Mouse (Mus musculus): ENCODE measurements around the gene Gm266.

Gm266 gene

DNA sequence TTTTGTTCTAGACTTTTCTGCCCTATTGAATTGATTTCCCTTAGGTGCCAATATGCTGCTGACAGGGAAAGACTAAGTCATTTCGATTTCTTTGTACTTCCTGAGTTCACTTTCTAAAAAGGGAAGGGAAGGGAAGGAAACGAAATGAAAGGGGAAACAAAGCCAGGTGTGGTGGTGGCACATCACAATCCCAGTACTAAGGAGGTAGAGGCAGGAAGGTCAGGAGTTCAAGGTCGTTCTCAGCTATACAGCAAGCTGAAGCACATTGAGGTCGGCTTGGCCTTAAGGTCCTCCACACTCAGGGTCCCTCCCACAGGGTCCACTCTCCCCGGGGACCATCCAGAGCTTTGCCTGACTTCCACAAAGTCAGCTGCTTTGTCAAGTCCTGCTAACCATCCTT lies 17.9 kb upstream of the Gm266 start:
- in situ Hi-C loops (cut with MboI, MseI), result loop anchor here (10.0 kb wide), 1 partner anchor 369 kb away; no protein-coding TSS in a partner anchor

DNA sequence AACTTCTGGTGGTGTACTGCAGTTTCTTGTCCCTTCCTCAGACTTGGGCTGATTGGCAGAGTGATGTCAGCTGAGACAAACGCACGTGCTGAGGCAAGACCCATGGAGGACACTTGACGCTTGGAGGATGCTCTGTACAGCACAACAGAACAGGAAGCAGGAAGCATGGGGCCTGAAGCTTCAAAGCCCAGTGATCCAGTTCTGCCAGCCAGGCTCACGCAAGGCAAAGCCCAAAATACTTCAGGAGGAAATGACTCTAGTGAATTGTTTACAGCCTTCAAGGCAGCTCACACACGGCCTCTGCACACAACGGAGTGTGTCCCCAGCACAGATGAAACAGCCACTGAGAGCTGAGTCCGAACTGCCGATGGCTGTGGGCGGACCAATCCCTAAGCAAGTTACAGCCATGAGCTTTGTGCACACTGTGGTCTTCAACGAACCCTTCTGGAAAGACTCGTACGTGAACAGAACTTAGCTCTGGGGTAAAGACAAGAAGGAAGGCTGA lies 17.5 kb upstream of the Gm266 start:
- in situ Hi-C loops (cut with MboI, MseI), result loop anchor here (10.0 kb wide), 1 partner anchor 368 kb away; no protein-coding TSS in a partner anchor

DNA sequence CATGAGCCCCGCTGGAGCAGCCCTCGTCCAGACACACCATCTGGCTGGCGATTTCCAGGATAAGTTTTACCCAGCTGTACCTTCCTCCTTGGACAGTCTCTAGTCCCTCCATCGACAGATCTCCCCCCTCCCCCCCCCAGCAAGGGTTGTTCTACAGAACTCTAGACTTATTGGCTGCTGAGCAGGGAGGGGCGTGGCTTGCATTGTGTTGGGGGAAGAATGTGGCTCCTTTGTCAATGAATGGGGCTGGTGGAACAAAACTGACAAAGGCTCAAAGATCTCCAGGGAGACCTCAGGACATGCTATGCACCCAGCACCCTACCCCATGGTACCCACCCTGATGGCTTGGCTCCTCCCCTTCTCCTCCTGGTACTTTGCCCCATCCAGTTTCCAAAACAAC lies 15.1 kb upstream of the Gm266 start:
- in situ Hi-C loops (cut with MboI, MseI), result loop anchor here (10.0 kb wide), 1 partner anchor 366 kb away; no protein-coding TSS in a partner anchor

DNA sequence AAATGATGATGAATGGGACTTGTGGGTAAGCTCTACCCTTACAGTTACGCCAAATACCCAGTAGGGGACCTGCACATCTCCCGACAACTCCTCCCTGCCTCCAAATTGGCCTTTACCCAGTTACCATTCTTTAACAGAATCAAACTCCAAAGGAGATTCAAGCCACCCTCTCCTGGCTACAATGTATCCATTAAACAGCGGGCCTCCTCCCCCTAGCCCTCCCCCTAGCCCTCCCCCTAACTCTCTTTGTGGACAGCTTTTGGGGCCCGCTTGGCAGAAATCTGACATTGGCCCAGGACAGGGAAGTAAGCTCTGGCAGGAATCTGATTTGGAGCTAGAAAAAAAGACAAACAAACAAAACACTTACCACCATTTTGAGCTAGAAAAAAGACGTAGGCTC lies 14.0 kb upstream of the Gm266 start:
- in situ Hi-C loops (cut with MboI, MseI), result loop anchor here (10.0 kb wide), 1 partner anchor 365 kb away; no protein-coding TSS in a partner anchor

DNA sequence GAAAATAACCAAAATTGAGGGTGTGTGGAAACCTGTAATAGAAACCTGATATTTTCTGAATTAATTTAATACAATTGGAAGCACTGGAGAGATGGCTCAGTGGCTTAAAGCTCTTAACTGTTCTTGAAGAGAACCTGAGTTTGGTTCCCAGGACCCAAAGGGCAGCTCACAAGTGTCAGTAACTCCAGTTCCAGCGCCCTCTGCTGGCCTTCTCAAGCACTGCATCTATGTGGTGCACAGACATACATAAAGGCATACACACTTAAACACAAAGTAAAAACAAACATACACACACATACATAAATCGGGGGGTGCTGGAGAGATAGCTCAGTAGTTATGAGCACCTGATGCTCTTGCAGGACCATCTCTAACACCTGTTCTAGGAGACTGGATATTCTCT lies 11.5 kb upstream of the Gm266 start:
- in situ Hi-C loops (cut with MboI, MseI), result no loop called here

DNA sequence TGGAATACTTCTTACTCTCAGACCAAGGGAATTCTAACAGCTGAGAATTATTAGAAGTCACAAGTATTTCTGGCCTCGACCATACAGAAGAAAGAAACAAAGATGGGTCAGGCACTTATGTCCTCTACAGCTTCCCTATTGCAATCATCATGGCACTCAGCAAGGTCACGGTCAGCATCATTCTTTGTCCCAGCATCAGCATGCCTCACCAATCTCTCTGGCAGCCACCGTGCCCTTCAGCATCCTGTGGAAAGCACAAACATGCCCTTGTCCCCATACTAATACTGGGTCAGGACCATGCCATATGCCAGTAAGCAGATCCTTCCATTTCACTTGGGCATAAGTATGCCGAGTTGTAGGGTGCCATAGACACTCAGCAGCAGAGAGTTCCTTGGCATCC lies 9.3 kb upstream of the Gm266 start:
- in situ Hi-C loops (cut with MboI, MseI), result no loop called here

DNA sequence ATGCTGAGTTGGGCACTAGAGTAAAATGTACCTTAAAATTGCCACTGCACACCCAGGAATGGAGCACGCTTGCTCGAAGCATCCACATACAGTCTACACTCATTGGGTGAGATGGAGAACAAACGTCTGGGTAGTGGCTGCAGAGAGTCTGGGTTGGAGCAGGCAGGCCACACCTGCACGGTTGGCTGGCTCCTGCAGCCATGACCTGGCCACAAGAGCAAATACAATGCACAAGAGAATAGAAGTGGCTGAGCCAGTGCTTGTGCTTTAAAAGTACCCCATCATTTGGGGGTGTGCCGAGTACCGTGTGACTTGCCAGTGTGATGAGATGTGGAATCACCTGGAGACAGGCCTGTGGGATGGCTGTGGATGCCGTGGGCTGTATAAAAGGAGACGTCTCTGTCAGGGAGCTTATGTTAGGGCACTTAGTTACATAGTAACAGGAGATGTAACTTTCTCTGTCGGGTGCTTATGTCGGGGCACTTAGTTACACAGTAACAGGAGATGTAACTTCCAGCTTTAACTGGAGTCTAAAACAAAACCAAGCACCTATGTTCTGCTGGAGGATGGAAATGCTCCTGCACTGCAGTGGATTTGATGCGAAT lies 3.7 kb upstream of the Gm266 start:
- in situ Hi-C loops (cut with MboI, MseI), result no loop called here

DNA sequence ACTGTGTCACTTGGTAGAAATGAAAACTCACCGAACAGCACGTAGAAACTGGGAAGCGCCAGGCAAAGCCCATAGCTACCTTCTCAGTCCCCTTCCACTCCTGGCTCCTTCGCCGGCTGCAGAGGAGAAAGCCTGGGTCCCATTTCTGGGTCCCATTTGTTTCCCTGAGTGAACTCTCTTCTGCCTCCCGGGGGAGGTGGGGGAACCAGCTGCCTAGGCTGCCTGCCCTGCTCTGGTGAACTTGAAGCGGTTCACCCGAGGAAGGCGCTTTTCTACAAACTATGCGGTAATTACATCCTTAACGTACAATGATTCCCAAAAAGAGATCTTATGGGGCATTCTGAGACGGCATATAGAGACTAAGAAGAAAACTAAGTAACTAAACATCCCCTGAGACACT lies 832 bp upstream of the Gm266 start:
- in situ Hi-C loops (cut with MboI, MseI), result no loop called here

DNA sequence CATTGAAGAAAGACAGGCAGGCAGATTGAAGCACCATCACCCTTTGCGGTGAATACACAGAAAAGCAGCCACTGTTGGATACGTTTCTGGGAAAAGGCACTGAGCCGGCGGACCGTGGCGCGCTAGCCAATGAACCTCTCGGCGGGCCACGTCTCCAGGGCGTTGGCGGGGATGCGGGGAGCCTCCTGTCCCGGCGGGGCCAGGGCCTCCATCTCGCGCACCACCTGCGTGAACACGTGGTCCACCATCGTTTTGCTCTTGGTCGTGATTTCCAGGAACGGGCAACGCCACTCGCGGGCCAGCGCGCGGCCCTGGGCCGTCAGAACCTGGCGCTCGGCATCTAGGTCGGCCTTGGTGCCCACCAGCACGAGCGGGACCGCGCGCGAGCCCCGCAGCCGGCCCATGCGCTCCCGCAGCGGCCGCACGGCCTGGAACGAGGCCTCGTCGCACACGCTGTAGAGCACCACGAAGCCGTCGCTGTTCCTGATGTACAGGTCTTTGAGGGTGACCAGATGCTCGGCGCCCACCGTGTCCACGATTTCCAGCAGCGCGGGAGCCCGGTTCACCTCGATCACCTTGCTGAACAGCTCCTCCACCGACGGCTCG lies 474 bp downstream of the Gm266 start:
- in situ Hi-C loops (cut with MboI, MseI), result no loop called here

DNA sequence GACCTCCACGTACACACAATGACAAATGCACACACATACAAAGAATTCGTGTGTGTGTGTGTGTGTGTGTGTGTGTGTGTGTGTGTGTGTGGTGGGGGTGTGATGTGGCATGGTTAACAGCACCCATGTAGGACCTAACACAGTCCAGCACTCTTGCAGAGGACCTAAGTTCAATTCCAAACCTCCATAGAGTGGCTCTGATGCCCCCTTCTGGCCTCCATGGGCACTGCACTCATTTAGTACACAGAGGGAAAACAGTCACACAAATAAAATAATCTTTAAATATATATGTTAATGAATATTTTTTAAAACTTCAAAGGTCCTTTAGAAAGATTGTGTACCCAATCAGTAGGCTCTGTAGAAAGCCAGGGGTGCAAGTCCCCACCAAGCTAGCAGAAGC lies 5.7 kb downstream of the Gm266 start:
- in situ Hi-C loops (cut with MboI, MseI), result no loop called here

DNA sequence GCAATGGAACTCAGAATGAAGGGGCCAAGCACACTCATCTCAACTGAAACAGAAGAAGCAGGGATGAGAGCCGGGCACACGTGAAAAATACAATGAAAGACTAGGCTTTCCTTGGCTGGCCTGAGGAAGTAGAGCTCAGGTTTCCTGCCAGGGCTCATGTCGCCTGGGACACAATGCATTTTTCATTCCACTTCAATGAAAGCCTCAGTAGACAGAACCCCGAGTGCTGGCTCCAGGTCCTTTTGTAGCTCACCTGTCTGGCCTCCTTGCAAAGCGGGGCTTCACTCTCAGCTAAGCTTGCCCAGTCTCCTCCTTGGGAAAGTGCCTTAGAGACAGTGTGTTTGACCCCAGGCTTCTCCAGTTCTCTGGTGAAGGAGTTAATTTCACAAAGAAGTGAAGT lies 6.7 kb downstream of the Gm266 start:
- in situ Hi-C loops (cut with MboI, MseI), result no loop called here

DNA sequence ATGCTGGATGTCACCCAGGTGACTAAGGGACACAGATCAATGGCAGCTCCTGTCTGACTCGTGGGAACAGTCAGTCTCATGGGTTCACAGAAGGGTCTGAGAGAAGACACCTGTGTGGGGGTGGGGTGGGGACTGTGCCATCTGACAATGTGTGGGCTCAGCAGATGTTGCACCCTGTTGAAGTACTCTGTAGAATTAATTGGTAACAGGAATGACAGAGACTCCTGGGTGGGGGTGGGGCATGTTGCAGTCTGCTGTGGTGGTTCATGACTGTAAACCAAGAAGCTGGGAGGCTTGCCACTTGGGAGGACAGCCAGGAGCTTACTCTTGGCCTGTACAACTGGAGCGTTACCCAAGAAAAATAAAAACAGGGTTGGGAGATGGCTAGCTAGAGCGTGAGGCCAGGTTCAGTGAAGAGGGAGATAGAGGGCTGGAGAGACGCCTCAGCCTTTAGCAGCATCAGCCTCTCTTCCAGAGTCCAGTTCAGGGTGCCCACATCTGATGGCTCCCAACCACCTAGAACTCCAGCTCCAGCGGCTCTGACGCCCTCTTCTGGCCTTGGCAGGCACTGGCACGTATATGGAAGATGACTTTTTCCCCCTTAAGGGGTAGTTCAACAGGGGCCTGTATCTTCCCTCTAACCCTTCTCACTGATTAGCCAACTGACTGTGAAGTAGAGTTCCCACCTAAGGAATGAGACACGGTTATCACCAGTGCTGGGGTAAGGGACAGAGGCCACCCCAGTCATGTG lies 10.6 kb downstream of the Gm266 start:
- in situ Hi-C loops (cut with MboI, MseI), result no loop called here

DNA sequence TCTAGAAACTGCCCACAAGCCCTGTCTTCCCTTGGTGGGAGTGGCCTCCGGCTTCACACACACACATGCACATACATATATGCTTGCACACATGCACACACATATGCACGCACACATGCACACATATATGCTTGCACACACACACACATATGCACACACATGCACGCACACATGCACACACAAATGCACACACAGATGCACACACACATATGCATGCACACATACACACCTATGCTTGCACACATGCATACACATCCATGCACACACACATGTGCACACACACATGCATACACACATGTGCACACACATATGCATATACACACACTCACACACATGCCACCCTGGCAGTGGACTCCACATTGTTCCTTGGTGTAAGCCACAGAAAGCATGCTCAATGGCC lies 11.2 kb downstream of the Gm266 start:
- in situ Hi-C loops (cut with MboI, MseI), result no loop called here

DNA sequence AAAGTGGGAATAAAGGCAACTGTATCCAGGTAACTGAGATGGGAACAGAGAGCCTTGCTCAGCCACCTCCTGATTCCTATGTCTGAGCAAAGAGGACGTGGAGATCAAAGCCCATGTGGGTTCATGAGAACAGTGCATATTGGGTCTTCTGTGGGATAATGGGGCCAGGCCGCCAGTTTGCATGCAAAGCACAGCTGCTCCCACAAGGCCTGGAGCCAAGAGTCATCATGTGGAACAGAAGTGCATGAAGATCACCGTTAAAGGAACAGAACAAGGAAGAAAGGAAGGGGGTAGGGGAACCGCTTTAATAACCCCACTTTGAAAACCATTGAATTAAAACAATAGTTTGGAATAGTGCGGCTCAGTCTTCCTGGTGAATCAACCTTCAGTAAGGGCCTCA lies 12.7 kb downstream of the Gm266 start:
- in situ Hi-C loops (cut with MboI, MseI), result no loop called here

DNA sequence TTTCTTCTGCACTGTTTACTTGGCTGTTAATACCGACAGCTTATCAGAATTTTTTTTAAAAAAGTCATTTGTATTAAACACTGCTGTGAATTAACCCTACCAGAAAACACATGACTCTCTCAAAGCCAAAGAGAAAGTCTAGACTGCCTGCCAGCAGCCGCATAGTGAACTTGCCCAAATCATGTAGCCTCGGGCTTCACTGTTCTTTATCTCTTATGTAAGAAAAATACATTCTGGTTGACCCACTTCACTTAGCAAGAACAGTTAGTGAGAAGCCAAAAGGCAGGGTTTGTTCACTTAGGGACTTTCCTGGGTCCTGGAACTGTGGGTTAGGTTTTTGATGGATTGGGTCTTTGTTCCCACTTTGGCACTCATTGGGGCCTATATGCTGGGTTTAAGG lies 13.9 kb downstream of the Gm266 start:
- in situ Hi-C loops (cut with MboI, MseI), result no loop called here

DNA sequence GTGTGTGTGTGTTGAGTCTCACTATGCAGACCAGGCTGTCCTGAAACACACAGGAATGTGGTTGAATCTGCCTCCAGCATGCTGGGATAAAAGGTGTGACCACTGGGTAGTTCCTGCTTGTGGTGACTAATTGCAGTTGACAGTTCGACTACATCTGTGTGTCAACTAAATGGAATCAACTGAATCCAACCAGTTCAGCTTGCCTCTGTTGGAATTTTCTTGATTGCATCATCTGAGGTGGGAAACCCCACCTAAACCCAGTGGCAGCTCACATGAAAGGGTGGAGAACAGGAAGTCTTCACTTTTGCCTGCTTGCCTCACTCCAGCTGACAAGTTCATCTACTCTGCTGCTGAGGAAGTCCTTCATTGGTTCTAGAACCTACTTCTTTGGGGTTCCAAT lies 14.5 kb downstream of the Gm266 start:
- in situ Hi-C loops (cut with MboI, MseI), result no loop called here

DNA sequence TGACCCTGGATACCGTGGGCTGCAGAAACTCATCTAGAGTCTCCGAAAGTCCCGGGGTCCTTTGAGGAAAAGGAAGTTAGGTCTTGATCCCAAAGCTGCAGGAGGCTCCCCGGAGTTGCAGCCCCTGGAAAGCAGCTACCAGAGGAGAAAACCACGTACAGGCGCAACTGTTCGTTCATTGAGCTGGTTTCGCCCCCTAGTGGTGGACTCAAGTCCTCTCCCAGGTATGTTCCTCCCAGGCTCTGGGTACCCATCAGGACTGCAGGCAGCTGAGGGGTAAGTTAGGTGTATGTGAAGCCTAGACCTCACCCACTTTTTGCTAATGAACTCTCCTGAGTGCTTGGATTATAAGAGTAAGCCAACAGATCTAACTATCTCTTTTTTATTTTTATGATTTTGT lies 16.1 kb downstream of the Gm266 start:
- in situ Hi-C loops (cut with MboI, MseI), result no loop called here

DNA sequence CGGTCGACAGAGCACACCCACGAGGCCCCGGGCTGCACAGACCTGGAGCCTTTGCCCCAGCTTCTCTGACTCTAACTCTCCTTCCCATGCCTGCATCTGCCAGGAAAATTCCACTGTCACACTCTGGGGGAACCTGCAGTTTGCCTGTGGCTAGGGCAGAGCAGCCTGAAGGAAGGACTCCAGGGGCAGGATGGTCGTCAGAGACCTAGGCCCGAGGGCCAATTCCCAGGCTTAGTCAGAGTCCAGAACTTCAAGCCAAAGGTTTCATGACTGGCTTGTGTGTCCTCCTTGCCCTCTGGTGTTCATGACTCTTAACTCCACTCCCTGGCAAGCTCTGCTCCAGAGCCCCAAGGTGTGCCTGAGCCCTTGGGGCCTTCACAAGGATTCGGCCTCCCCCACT lies 17.4 kb downstream of the Gm266 start:
- in situ Hi-C loops (cut with MboI, MseI), result no loop called here

DNA sequence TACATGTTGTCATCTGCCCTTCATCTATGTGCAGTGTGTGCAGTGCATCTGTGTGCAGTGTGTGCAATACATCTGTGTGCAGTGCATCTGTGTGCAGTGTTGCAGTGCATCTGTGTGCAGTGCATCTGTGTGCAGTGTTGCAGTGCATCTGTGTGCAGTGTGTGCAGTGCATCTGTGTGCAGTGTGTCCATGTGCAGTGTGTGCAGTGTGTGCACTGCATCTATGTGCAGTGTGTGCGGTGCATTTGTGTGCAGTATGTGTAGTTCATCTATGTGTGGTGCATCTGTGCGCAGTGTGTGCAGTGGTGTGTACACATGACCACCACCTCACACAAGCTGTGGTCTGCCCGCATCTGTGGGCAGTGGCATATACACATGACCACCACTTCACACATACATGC lies 19.3 kb downstream of the Gm266 start:
- in situ Hi-C loops (cut with MboI, MseI), result no loop called here

DNA sequence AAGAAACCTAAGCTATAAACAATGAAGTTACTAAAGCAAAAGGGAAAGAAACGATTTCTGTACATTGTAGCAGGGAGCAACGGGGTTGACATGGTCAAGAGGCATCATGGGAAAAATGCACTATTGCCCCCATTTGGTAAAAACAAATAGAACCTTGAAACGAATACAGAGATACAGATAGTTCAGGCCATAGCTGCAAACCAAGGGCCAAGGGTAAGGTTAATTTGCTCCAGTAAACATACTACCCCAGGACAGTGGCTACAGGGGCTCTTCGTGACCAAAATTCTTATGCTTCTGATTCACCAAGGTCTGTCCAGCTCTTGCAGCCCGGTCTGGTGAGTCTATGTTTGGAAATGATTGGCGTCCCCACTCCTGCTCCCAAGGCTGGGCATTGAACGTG lies 22.1 kb downstream of the Gm266 start:
- in situ Hi-C loops (cut with MboI, MseI), result no loop called here

DNA sequence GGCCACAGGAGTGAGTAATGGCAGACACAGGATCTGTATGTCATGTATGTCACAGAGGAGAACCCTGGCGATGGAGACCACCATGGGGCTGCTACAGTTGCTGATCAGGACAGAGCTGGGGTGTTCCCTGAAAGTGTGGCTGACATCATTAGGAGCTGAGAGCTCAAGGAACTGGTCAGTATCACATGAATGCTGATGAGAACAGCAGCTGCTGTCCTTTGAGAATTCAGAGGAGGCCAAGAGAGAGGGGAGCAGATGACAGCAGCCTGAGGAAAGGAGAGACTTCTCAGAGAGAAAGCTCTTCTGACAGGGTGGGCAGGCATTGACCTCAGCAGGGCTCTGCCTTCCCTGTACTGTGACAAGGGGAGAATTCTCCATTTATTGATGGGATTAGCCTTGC lies 27.9 kb downstream of the Gm266 start:
- in situ Hi-C loops (cut with MboI, MseI), result loop anchor here (5.0 kb wide), 1 partner anchor 40 kb away; the partner anchor contains the start of gene Exoc3l4

DNA sequence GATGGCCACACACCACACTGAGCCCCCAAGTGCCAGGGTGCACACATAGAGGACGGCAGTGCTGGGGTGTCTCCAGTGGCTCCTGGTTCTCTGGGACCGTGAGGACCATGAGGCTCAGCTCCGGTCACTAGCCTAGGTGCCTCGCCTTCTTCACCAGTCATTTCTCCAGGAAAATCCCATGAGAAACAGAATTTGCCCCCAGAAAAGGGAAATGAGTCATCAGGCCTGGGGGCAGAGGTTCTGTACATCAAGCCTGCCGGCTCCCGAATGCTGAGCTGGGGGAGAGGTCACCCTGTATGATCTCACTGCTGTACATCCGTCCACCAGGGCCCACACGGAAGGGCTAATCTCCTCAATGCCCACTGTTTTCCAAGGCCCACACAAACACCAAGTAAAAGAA lies 29.8 kb downstream of the Gm266 start:
- in situ Hi-C loops (cut with MboI, MseI), result loop anchor here (5.0 kb wide), 1 partner anchor 39 kb away; the partner anchor contains the start of gene Exoc3l4
